Mouse (Mus musculus) liver, adult 2 months (tissue): Measurements from ENCODE around the gene Sez6l. TPM values are rescaled to one million over a fixed set of nuclear protein-coding genes. Genes with fewer than 3 reads are reported as not detected.

Source experiments
- DNase-seq: peaks from one replicate; pipeline ENCODE4 v3.0.0-alpha.2; 2011; ENCODE audit warnings: low read depth, low spot score; ENCODE audit errors: extremely low read depth
- H3K27ac ChIP-seq: fragments of 200-500 bp; replicated peaks from 2 replicates; pipeline ENCODE4 v1.5.1; 2012; ENCODE audit warnings: low read depth, mild to moderate bottlenecking, control low read depth, inconsistent platforms, low read length; ENCODE audit not compliant: insufficient read depth
- H3K27me3 ChIP-seq: fragments of 200-500 bp; 2 replicates; pipeline ENCODE4 v1.6.1; 2012; ENCODE audit warnings: mild to moderate bottlenecking, moderate library complexity, low read length, inconsistent platforms; ENCODE audit not compliant: control insufficient read depth, insufficient read depth
- H3K36me3 ChIP-seq: fragments of 200-500 bp; 2 replicates; pipeline ENCODE4 v1.6.1; 2012; ENCODE audit warnings: low read length, inconsistent platforms; ENCODE audit not compliant: control insufficient read depth, insufficient read depth
- H3K4me1 ChIP-seq: fragments of 200-500 bp; 2 replicates; pipeline ENCODE4 v1.6.1; 2011; ENCODE audit warnings: low read length; ENCODE audit not compliant: control insufficient read depth, insufficient read depth
- H3K4me3 ChIP-seq: fragments of 200-500 bp; 2 replicates; pipeline ENCODE4 v1.5.1; 2011; ENCODE audit warnings: low read depth, mild to moderate bottlenecking, control low read depth, low read length, moderate library complexity; ENCODE audit not compliant: insufficient read depth
- H3K79me2 ChIP-seq: fragments of 200-500 bp; 2 replicates; pipeline ENCODE4 v1.6.1; 2012; ENCODE audit warnings: inconsistent platforms, mild to moderate bottlenecking, low read length, moderate library complexity; ENCODE audit not compliant: control insufficient read depth, insufficient read depth
- H3K9ac ChIP-seq: fragments of 200-500 bp; 2 replicates; pipeline ENCODE4 v1.6.1; 2012; ENCODE audit warnings: low read depth, mild to moderate bottlenecking, control low read depth, inconsistent platforms, low read length
- CTCF ChIP-seq: fragments of 200-500 bp; IDR thresholded peaks from 2 replicates; pipeline ENCODE4 v1.5.1; 2011; ENCODE audit warnings: low read depth, low read length, control low read depth
- POLR2A ChIP-seq: fragments of 200-500 bp; IDR thresholded peaks from 2 replicates; pipeline ENCODE4 v1.6.1; 2011; ENCODE audit warnings: low read length, control low read depth; ENCODE audit not compliant: insufficient read depth; ENCODE audit errors: extremely low read depth
- WGBS: fragments of 180-500 bp; shearing (Covaris S2); methylation state at CpG from one replicate; pipeline ENCODE4 v1.1.7; 2018; 5-methylcytosine and 5-hydroxymethylcytosine counted together
- polyA plus RNA-seq: library from polyadenylated mRNA; depleted of rRNA; stranded (reverse); fragments of >200 nt; gene quantifications from 2 replicates; pipeline ENCODE4 v1.2.3, GENCODE M21; 2012
- total RNA-seq: library from RNA; depleted of rRNA; stranded (reverse); fragments of >200 nt; gene quantifications from 2 replicates; pipeline ENCODE4 v1.2.3, GENCODE M21; 2014

The Sez6l gene
- total and polyA plus RNA-seq, 2 experiments: under 0.01 TPM; not detected in 1

- H3K79me2 ChIP-seq: no peaks in the 10 kb centered on the region
- no peak overlapping the region for H3K27ac ChIP-seq
- DNase-seq: no peak
- no peak overlapping the region for H3K4me3 ChIP-seq
- H3K4me1 ChIP-seq: no peaks in the 10 kb centered on the region
- no peak for TF ChIP-seq POLR2A
- TF ChIP-seq CTCF: no peak
- no peak overlapping the region for H3K9ac ChIP-seq
- H3K27me3 ChIP-seq: no peaks in the 10 kb centered on the region
- no peaks in the 10 kb centered on the region for H3K36me3 ChIP-seq
- WGBS: 39% methylated on average over 3 of the region's 3 CpGs
These were observed 26.6 kb upstream of the Sez6l start for GRCm38 (mm10) chr5:112603594-112603993.

- DNase-seq: no peak
- no peak overlapping the region for H3K9ac ChIP-seq
- no peak for TF ChIP-seq POLR2A
These were observed 23.4 kb upstream of the Sez6l start for GRCm38 (mm10) chr5:112600309-112600939.

DNA sequence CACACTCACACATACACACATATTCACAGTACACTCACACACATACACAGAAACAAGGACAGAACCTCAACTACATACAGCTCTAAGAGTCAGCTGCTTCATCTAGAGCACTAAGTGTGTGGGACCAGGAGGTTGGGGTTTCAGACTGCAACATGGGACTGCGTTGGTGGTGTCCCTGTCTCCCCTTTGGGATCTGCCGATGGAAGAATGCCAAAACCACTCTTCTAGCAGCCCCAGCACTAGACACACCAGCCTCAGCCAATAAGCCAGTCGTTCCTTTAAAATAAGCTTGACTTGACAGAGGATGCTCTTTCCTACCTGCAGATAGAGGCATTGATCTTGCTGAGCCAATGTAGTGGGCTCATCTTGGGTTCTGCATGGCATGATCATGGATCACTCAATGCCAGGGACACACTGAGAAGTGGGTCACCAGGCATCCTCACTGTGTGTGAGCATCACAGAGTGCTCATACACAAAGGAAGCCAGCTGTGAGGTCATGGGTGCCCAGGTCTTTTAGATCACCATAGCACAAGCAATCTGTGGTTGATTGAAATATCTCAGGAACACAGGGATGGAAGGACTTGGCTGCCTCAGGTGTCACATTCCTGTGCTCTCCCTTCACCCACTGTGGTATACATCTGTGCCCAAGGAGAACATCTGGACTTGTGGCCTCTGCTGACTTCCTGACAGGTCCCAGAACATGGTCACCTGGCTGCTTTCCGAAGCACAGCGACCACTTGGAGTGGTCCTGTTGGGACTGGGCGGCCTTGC, 22.7 kb upstream of the Sez6l start:
- H3K4me3 ChIP-seq: no peak overlapping the region
- no peaks in the 10 kb centered on the region for H3K36me3 ChIP-seq
- 84% methylated on average over 6 of the region's 6 CpGs for WGBS
- H3K9ac ChIP-seq: no peak overlapping the region
- no peak overlapping the region for H3K27ac ChIP-seq
- no peaks in the 10 kb centered on the region for H3K4me1 ChIP-seq
- H3K79me2 ChIP-seq: no peaks in the 10 kb centered on the region
- no peaks in the 10 kb centered on the region for H3K27me3 ChIP-seq
- no peak for DNase-seq
- no peak for TF ChIP-seq POLR2A
- no peak for TF ChIP-seq CTCF

More at GRCm38 (mm10) chr5:112600309-112600939, 23.4 kb upstream of the Sez6l start:
- 63% methylated on average over 11 of the region's 11 CpGs for WGBS
- Histone ChIP-seq H3K4me1 (no peaks in the 10 kb centered on the region), H3K27ac (no peak overlapping the region), H3K4me3 (no peak overlapping the region), H3K79me2 (no peaks in the 10 kb centered on the region), H3K27me3 (no peaks in the 10 kb centered on the region), H3K36me3 (no peaks in the 10 kb centered on the region)

GRCm38 (mm10) chr5:112597876-112598275, 20.9 kb upstream of the Sez6l start:
- DNase-seq: peak; percentile 7
- TF ChIP-seq POLR2A (no peak), CTCF (no peak)
- Histone ChIP-seq H3K79me2 (no peaks in the 10 kb centered on the region), H3K27ac (no peak overlapping the region), H3K9ac (no peak overlapping the region), H3K36me3 (no peaks in the 10 kb centered on the region), H3K4me1 (no peaks in the 10 kb centered on the region), H3K27me3 (no peaks in the 10 kb centered on the region), H3K4me3 (no peak overlapping the region)
- WGBS: 83% methylated on average over 6 of the region's 6 CpGs

DNA sequence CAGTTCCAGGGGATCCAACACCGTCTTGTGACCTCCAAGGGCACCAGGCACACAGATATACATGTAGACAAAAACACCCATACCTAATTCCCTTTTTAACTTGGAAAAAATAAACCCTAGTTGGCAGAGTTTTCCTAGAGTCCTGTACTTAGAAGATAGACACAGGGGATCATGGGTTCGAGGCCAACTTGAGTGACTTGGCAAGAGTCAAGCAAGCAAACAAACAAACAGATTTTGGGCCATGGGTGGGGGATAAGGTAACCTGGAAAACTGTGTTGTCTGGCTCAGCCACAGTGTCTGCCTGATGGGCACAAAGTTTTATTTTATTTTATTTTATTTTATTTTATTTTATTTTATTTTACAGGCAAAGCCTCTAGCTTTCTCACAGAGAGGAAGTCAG, 20.3 kb upstream of the Sez6l start:
- H3K9ac ChIP-seq: no peak overlapping the region
- H3K79me2 ChIP-seq: no peaks in the 10 kb centered on the region
- H3K4me1 ChIP-seq: no peaks in the 10 kb centered on the region
- TF ChIP-seq CTCF: no peak
- no peak for TF ChIP-seq POLR2A
- no peak overlapping the region for H3K27ac ChIP-seq
- H3K27me3 ChIP-seq: no peaks in the 10 kb centered on the region
- H3K4me3 ChIP-seq: no peak overlapping the region
- no peak for DNase-seq
- no peaks in the 10 kb centered on the region for H3K36me3 ChIP-seq
- 75% methylated on average over 2 of the region's 2 CpGs for WGBS

DNA sequence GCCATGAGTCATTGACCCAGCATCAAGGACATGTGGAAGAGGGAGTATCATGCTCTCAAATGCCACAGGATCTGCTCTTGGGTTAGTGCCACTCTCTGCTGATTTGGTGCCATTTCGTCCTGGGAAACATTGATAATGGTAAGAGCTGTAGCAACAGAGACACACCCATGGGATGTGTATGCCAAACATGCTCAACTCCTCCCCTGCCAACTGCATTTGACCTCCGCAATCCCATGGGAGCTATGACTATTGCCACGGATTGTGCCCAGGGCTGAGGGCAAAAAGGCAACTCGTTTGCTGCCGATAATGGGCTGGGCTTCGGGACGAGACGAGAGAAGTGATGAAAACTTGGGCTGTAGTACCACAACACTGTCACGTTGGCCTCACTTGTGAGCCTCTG, 19.7 kb upstream of the Sez6l start:
- 82% methylated on average over 9 of the region's 9 CpGs for WGBS
- no peak for DNase-seq
- TF ChIP-seq CTCF (no peak), POLR2A (no peak)
- no peaks in the 10 kb centered on the region for H3K36me3 ChIP-seq
- H3K9ac ChIP-seq: no peak overlapping the region
- no peak overlapping the region for H3K4me3 ChIP-seq
- H3K79me2 ChIP-seq: no peaks in the 10 kb centered on the region
- no peaks in the 10 kb centered on the region for H3K27me3 ChIP-seq
- H3K4me1 ChIP-seq: no peaks in the 10 kb centered on the region
- no peak overlapping the region for H3K27ac ChIP-seq
